Mouse (Mus musculus) megakaryocyte, embryonic 14.5 days (primary cell): ENCODE results near the gene Scube3.

Experiments
- FLI1 ChIP-seq: IDR thresholded peaks from 2 replicates; pipeline ENCODE4 v1.6.1; 2012; ENCODE audit warnings: low read length, inconsistent platforms, mixed read lengths
- GATA1 ChIP-seq: IDR thresholded peaks from 3 replicates; pipeline ENCODE4 v1.6.1; 2012; ENCODE audit warnings: mixed read lengths, low read length, inconsistent platforms, borderline replicate concordance

- TF ChIP-seq GATA1 = no peak
- no peak for TF ChIP-seq FLI1
These were observed 65.2 kb downstream of the Scube3 start for GRCm38 (mm10) chr17:28207092-28207491.
